Comparison of ENCODE assay signal across 19 mouse cellular contexts in genomic region chr8:127087434-127087833, GRCm38 (mm10). TPM values are rescaled to one million over a fixed set of nuclear protein-coding genes. Genes with fewer than 3 reads are reported as not detected.
A peak's percentile ranks its signal among the peaks of the same experiment; 100 is the strongest.
DNase-seq lines count a peak whose midpoint lies in the region; ATAC-seq and TF ChIP-seq lines count a peak whose summit lies in the region.
"Had no signal": no experiment of that assay in that cellular context is flagged by ENCODE, and none has a peak within 500 bp of the region (broad histone marks: within the 10 kb centered on the region; RNA-seq: fewer than 3 reads in every experiment).

No protein-coding gene starts in this region.

- no peaks in the 10 kb centered on the region for H3K9me3 ChIP-seq in embryonic facial prominence, embryonic 13.5 days
- H3K9me3 ChIP-seq in stomach, embryonic 16.5 days (replicated peaks; ENCODE audit: control insufficient read depth, low read length), result no peaks in the 10 kb centered on the region
- H3K9me3 ChIP-seq: forebrain, embryonic 12.5 days; heart, embryonic 15.5 days; hindbrain, embryonic 15.5 days had no signal

- H3K4me2 ChIP-seq in embryonic facial prominence, embryonic 13.5 days, result no peak overlapping the region
- no peak overlapping the region for H3K4me2 ChIP-seq in stomach, embryonic 16.5 days (ENCODE audit: low read depth, low read length)
- H3K4me2 ChIP-seq: forebrain, embryonic 12.5 days; heart, embryonic 15.5 days; hindbrain, embryonic 15.5 days had no signal

- no peak overlapping the region for H3K4me3 ChIP-seq in liver, adult 2 months (ENCODE audit: insufficient read depth, low read depth, low read length)
- no peak overlapping the region for H3K4me3 ChIP-seq in embryonic facial prominence, embryonic 13.5 days
- no peak overlapping the region for H3K4me3 ChIP-seq in stomach, embryonic 16.5 days (replicated peaks; ENCODE audit: low read length)
- H3K4me3 ChIP-seq: forebrain, embryonic 12.5 days; heart, adult 2 months; heart, embryonic 15.5 days; hindbrain, embryonic 15.5 days had no signal

- no peaks in the 10 kb centered on the region for H3K36me3 ChIP-seq in liver, adult 2 months (ENCODE audit: control insufficient read depth, insufficient read depth, low read length)
- no peaks in the 10 kb centered on the region for H3K36me3 ChIP-seq in embryonic facial prominence, embryonic 13.5 days
- H3K36me3 ChIP-seq in stomach, embryonic 16.5 days (ENCODE audit: control insufficient read depth, insufficient read depth, low read length), result no peaks in the 10 kb centered on the region
- H3K36me3 ChIP-seq: forebrain, embryonic 12.5 days; heart, embryonic 15.5 days; hindbrain, embryonic 15.5 days had no signal

- no peak for TF ChIP-seq POLR2A in liver, adult 2 months (IDR thresholded peaks at IDR 0.05; ENCODE audit: extremely low read depth, insufficient read depth, low read length)

- peaks cover 58% of the 10 kb centered on the region for H3K79me2 ChIP-seq in liver, adult 2 months (ENCODE audit: control insufficient read depth, insufficient read depth, low read length)

- peak; percentile 53 for DNase-seq in liver, adult 2 months (ENCODE audit: extremely low read depth, low read depth, low spot score)
- DNase-seq in liver, result no peak
- DNase-seq in lung, postnatal 36 days, result peak; percentile 36
- DNase-seq in lung, adult 18-20 months, result no peak
- no peak for DNase-seq in kidney, postnatal 10 days
- DNase-seq: adrenal gland, adult 8-10 months; adrenal gland, postnatal 36 days; cerebellum, adult 2 months; cerebellum, postnatal 10 days; gastrocnemius, postnatal 10 days; heart, adult 2 months; heart, postnatal 14 days had no signal

- ATAC-seq in embryonic facial prominence, embryonic 13.5 days (ENCODE audit: insufficient number of reproducible peaks, insufficient read depth, low FRiP score, low TSS enrichment, low read depth), result no peak
- ATAC-seq in stomach, embryonic 16.5 days (ENCODE audit: insufficient read depth, low FRiP score), result no peak
- ATAC-seq: forebrain, embryonic 16.5 days had no signal

- WGBS in liver, adult 2 months, result 24% methylated on average over 1 of the region's 1 CpGs
- 69% methylated on average over 1 of the region's 1 CpGs for whole genome bisulfite sequencing in embryonic facial prominence, embryonic 13.5 days
- WGBS in stomach, embryonic 16.5 days, result 35% methylated on average over 1 of the region's 1 CpGs

- no peak for TF ChIP-seq CTCF in liver, adult 2 months (IDR thresholded peaks at IDR 0.05; ENCODE audit: low read depth, low read length)

- no peaks in the 10 kb centered on the region for H3K27me3 ChIP-seq in liver, adult 2 months (ENCODE audit: control insufficient read depth, insufficient read depth, low read length)
- no peaks in the 10 kb centered on the region for H3K27me3 ChIP-seq in embryonic facial prominence, embryonic 13.5 days
- no peaks in the 10 kb centered on the region for H3K27me3 ChIP-seq in stomach, embryonic 16.5 days (ENCODE audit: control insufficient read depth, insufficient read depth, low read length)
- H3K27me3 ChIP-seq: forebrain, embryonic 12.5 days; heart, embryonic 15.5 days; hindbrain, embryonic 15.5 days had no signal

- no peak overlapping the region for H3K9ac ChIP-seq in liver, adult 2 months (ENCODE audit: low read depth, low read length)
- H3K9ac ChIP-seq in embryonic facial prominence, embryonic 13.5 days, result no peak overlapping the region
- H3K9ac ChIP-seq in stomach, embryonic 16.5 days (ENCODE audit: low read length), result no peak overlapping the region
- H3K9ac ChIP-seq: forebrain, embryonic 12.5 days; heart, embryonic 15.5 days; hindbrain, embryonic 15.5 days had no signal

- H3K4me1 ChIP-seq in liver, adult 2 months (ENCODE audit: control insufficient read depth, insufficient read depth, low read length), result peaks cover 51% of the 10 kb centered on the region
- H3K4me1 ChIP-seq in embryonic facial prominence, embryonic 13.5 days, result peaks cover 72% of the 10 kb centered on the region
- peaks cover 44% of the 10 kb centered on the region for H3K4me1 ChIP-seq in stomach, embryonic 16.5 days (ENCODE audit: control insufficient read depth, insufficient read depth, low read length)

- H3K27ac ChIP-seq in liver, adult 2 months (replicated peaks; ENCODE audit: insufficient read depth, low read depth, low read length), result no peak overlapping the region
- H3K27ac ChIP-seq in embryonic facial prominence, embryonic 13.5 days, result peak overlapping the region; percentile 60; the same call in 1 of the 2 replicates
- peak overlapping the region; percentile 4; the same call in 1 of the 2 replicates for H3K27ac ChIP-seq in stomach, embryonic 16.5 days (ENCODE audit: low read length)
- H3K27ac ChIP-seq: forebrain, embryonic 12.5 days; heart, adult 2 months; heart, embryonic 15.5 days had no signal

RNA-seq across cellular contexts. Expression of gene Pard3, which starts 23.7 kb away (rescaled TPM):
- 47.4 and 54.9 TPM in 2 replicates for total RNA-seq in liver, adult 2 months (2014; rRNA removed)
- 61.4 and 62.4 TPM in 2 replicates for polyA plus RNA-seq in liver, adult 2 months (2012; rRNA removed)
- 35.6 and 36.4 TPM in 2 replicates for polyA plus RNA-seq in embryonic facial prominence, embryonic 13.5 days (2015; fragmentation: Nextera tagmentation; extraction: Ambion mirVana)
- polyA plus RNA-seq in stomach, embryonic 16.5 days (2015; fragmentation: Nextera tagmentation; extraction: Ambion mirVana), result 21.0 and 25.8 TPM in 2 replicates
- total RNA-seq: hematopoietic stem cell, adult 5-6 weeks had no signal

Comparison
In these comparisons a context has a peak if more than half of its experiments do, and no peak if none do; other contexts are left out.
1. DNase-seq: peak in liver, adult 2 months (single experiment) and lung, postnatal 36 days (single experiment); none in liver (single experiment), lung, adult 18-20 months (0 of 2) and kidney, postnatal 10 days (single experiment).